Mouse (Mus musculus): Measurements from ENCODE around the gene Myl4.

The Myl4 gene

GRCm38 (mm10) chr11:104630185-104630835 is 79.8 kb downstream of the Myl4 start:
- in situ Hi-C loops (cut with MboI, MseI): no loop called here

- in situ Hi-C loops (cut with MboI, MseI): no loop called here
Measured at GRCm38 (mm10) chr11:104631306-104631705, 80.8 kb downstream of the Myl4 start.

- in situ Hi-C loops (cut with MboI, MseI): no loop called here
Measured at GRCm38 (mm10) chr11:104637010-104637409, 86.5 kb downstream of the Myl4 start.

- in situ Hi-C loops (cut with MboI, MseI): no loop called here
Measured at GRCm38 (mm10) chr11:104638006-104638405, 87.5 kb downstream of the Myl4 start.

DNA sequence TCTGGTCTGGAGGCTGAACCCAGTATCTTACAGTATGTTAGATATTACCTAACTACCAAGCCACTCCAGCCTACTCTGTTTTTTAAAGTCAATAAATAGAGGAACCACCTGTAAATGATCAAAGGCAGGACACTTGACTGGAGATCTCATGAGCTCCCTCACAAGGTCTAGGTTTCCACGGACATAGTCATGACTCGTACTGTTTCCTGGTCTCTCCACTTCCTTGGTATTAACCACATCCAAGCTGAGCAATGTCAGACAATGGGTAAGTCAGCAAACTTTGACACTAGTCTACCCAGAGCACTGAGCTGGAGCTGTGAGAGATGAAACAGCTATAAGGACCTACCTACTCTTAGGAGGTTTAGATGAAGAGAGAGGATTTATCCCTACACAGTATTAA is 88.4 kb downstream of the Myl4 start:
- in situ Hi-C loops (cut with MboI, MseI): no loop called here

GRCm38 (mm10) chr11:104639634-104640033 is 89.2 kb downstream of the Myl4 start:
- in situ Hi-C loops (cut with MboI, MseI): no loop called here

GRCm38 (mm10) chr11:104640894-104641293 is 90.4 kb downstream of the Myl4 start:
- in situ Hi-C loops (cut with MboI, MseI): no loop called here

GRCm38 (mm10) chr11:104643236-104643635 is 92.8 kb downstream of the Myl4 start:
- in situ Hi-C loops (cut with MboI, MseI): no loop called here
